Mouse (Mus musculus) embryonic facial prominence, embryonic 15.5 days (tissue): ENCODE measurements at regions not wholly inside any gene's neighbourhood (a gene's known extent, or its start where the extent isn't known, plus 50 kb on each side); places are given as distances from the start of the nearest gene placed in this dataset.

Experiments used
- ATAC-seq: fragments of 200-750 bp; cut with Nextera tagmentation; 2 replicates; pipeline ENCODE4 v1.8.0; 2017; ENCODE audit warnings: low read depth, moderate TSS enrichment; ENCODE audit not compliant: insufficient number of reproducible peaks, low FRiP score, low TSS enrichment
- H3K27ac ChIP-seq: fragments of 300-500 bp; sonication (generic); replicated peaks from 2 replicates; pipeline ENCODE4 v1.5.1; 2015; ENCODE audit warnings: mild to moderate bottlenecking, inconsistent platforms
- H3K27me3 ChIP-seq: fragments of 300-500 bp; sonication (generic); 2 replicates; pipeline ENCODE4 v1.6.1; 2015; ENCODE audit warnings: inconsistent platforms
- H3K36me3 ChIP-seq: fragments of 300-500 bp; sonication (generic); 2 replicates; pipeline ENCODE4 v1.6.1; 2015; ENCODE audit warnings: mild to moderate bottlenecking, inconsistent platforms
- H3K4me1 ChIP-seq: fragments of 300-500 bp; sonication (generic); 2 replicates; pipeline ENCODE4 v1.6.1; 2015; ENCODE audit warnings: inconsistent platforms
- H3K4me2 ChIP-seq: fragments of 300-500 bp; sonication (generic); replicated peaks from 2 replicates; pipeline ENCODE4 v1.6.1; 2015; ENCODE audit warnings: mild to moderate bottlenecking, inconsistent platforms
- H3K4me3 ChIP-seq: fragments of 300-500 bp; sonication (generic); replicated peaks from 2 replicates; pipeline ENCODE4 v1.5.1; 2015; ENCODE audit warnings: mild to moderate bottlenecking, inconsistent platforms
- H3K9ac ChIP-seq: fragments of 300-500 bp; sonication (generic); 2 replicates; pipeline ENCODE4 v1.6.1; 2015; ENCODE audit warnings: inconsistent platforms
- H3K9me3 ChIP-seq: fragments of 300-500 bp; sonication (generic); replicated peaks from 2 replicates; pipeline ENCODE4 v1.6.1; 2016; ENCODE audit warnings: inconsistent platforms
- WGBS: fragments of 180-500 bp; shearing (Covaris S2); methylation state at CpG from one replicate; pipeline ENCODE4 v1.1.7; 2015; 5-methylcytosine and 5-hydroxymethylcytosine counted together

DNA sequence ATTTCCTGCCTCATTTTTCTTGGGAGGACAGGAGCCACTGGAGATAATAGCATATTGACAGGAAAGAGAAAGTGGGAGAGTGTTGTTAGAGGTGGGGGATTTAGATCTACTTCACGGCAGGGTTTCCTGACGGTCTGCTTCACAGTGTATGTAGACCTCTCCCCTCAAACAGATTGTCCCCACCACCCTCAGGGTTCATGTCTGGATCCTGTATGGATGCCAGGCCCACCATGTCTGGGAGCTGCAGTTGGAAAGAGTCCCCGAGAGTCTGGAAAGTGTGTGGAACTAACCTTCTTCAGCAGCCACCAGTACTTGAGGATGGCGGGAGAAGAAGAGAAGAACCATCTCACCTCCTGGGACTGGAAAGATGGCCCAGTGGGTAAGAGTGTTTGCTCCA, 53.0 kb upstream of the Ctbp2 start:
- 60% methylated on average over 4 of the region's 4 CpGs for WGBS

DNA sequence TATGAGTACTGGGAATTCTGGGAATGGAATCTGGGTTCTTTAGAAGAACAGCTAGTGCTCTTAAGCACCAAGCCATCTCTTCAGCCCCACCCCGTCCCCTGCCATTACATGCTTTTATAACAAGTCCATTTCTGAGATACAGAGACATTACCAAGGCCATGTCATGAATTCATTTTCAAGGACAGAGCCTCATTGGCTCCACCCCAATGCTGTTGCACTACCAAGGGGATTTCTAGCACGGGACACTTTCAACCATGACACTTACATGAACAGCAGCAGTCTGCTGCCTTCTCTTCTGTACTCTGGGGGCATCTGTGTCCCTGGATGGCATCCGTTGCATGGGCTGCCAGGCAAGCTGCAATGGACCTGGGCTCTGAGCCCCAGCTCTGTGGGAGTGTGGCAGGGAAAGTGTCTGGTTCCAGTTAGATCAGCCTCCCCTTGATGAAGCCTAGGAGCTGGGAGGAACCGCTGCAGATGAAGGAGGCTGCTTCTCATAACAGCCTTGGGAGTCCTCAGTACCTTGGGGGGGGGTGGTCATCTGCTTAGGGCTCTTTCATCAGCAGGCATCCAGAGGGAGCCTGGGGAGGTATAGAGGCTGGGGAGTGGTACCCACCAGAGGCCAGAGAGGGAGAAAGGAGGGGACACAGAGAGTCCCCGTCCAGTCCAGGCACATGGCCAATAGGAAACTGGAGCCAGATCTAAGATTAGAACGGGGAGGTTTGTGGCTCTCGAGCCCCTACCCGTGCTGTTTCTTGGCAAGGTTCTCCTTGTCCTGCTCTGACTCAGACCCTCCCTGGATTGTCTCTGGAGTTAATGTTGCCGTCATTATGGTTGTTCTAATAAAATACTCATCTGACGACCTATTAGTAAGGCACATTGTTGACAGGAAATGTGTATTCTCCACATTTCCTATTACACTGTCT, 52.4 kb upstream of the Ctbp2 start:
- ATAC-seq: peak; percentile 52
- H3K9me3 ChIP-seq: no peaks in the 10 kb centered on the region

More for the DNA sequence above, 53.0 kb upstream of the Ctbp2 start:
- H3K27ac ChIP-seq: peak overlapping the region; percentile 65; the same call in 1 of the 2 replicates
- no peak overlapping the region; the same call in 1 of the 2 replicates for H3K4me2 ChIP-seq
- no peak overlapping the region for H3K9ac ChIP-seq
- no peaks in the 10 kb centered on the region for H3K27me3 ChIP-seq
- H3K4me3 ChIP-seq: no peak overlapping the region
- H3K9me3 ChIP-seq: no peaks in the 10 kb centered on the region
- ATAC-seq: no peak
- H3K36me3 ChIP-seq: no peaks in the 10 kb centered on the region
- peaks cover 24% of the 10 kb centered on the region for H3K4me1 ChIP-seq

More for the DNA sequence above, 52.4 kb upstream of the Ctbp2 start:
- Histone ChIP-seq H3K4me3 (no peak overlapping the region), H3K27ac (peak overlapping the region; percentile 65), H3K27me3 (no peaks in the 10 kb centered on the region), H3K36me3 (no peaks in the 10 kb centered on the region), H3K4me2 (no peak overlapping the region; the same call in 1 of the 2 replicates), H3K9ac (no peak overlapping the region), H3K4me1 (peaks cover 31% of the 10 kb centered on the region)
- 28% methylated on average over 10 of the region's 10 CpGs for WGBS
